Mouse (Mus musculus) kidney, adult 2 months (tissue): ENCODE data around the gene Ccdc24.

Experiments used
- CTCF ChIP-seq: fragments of 200-500 bp; conservative IDR thresholded peaks from 2 replicates; pipeline ENCODE4 v1.5.1; 2011; ENCODE audit warnings: low read depth, mild to moderate bottlenecking, control low read depth, low read length, moderate library complexity, mixed read lengths; ENCODE audit not compliant: insufficient read depth, insufficient read length
- POLR2A ChIP-seq: fragments of 200-500 bp; IDR thresholded peaks from one replicate; pipeline ENCODE4 v1.6.1; 2011; ENCODE audit warnings: low read depth, low read length, control low read depth

DNA sequence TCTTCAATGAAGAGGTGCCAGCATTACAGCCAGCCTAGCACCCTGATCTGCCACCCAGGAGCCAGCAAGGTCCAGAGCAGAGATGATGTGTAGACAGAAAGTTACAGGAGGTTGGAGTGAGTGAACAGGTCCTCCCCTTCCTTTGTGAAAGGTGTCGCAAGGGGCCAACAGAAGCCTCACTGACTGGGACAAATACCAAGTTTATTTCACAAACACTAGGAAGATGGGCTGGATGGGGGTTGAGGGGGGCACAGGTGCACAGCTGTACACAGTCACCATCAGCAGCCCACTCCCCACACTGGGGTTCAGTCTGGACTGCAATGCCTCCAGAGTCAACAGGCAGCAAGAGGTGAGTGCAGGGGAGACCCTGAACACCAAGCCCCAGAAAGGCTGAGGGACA, 11.8 kb upstream of the Ccdc24 start:
- no peak for TF ChIP-seq POLR2A
- no peak for TF ChIP-seq CTCF
